Mouse (Mus musculus) heart, postnatal 0 days (tissue): Measurements from ENCODE around the gene Cdk14. TPM values are rescaled to one million over a fixed set of nuclear protein-coding genes. Genes with fewer than 3 reads are reported as not detected.

ENCODE experiments used
- ATAC-seq: fragments of 200-750 bp; cut with Nextera tagmentation; 2 replicates; pipeline ENCODE4 v1.8.0; 2017; ENCODE audit warnings: low read depth, moderate number of reproducible peaks, moderate library complexity; ENCODE audit not compliant: insufficient read depth
- DNase-seq: peaks from one replicate; pipeline ENCODE4 v3.0.0-alpha.2; 2016; ENCODE audit warnings: low spot score
- H3K27ac ChIP-seq: fragments of 300-500 bp; sonication (generic); 2 replicates; pipeline ENCODE4 v1.5.1; 2014; ENCODE audit warnings: low read depth, mild to moderate bottlenecking
- H3K27me3 ChIP-seq: fragments of 300-500 bp; sonication (generic); 2 replicates; pipeline ENCODE4 v1.6.1; 2014; ENCODE audit warnings: low read length, mixed read lengths; ENCODE audit not compliant: control insufficient read depth, insufficient read depth
- H3K36me3 ChIP-seq: fragments of 300-500 bp; sonication (generic); replicated peaks from 2 replicates; pipeline ENCODE4 v1.6.1; 2014; ENCODE audit warnings: low read length, mixed read lengths; ENCODE audit not compliant: control insufficient read depth, insufficient read depth
- H3K4me1 ChIP-seq: fragments of 300-500 bp; sonication (generic); 2 replicates; pipeline ENCODE4 v1.6.1; 2014; ENCODE audit warnings: antibody characterized with exemption; ENCODE audit not compliant: control insufficient read depth, insufficient read depth
- H3K4me2 ChIP-seq: fragments of 300-500 bp; sonication (generic); 2 replicates; pipeline ENCODE4 v1.6.1; 2014; ENCODE audit warnings: low read depth, mild to moderate bottlenecking, low read length, moderate library complexity
- H3K4me3 ChIP-seq: fragments of 300-500 bp; sonication (generic); 2 replicates; pipeline ENCODE4 v1.5.1; 2014; ENCODE audit warnings: low read depth, low read length
- H3K9ac ChIP-seq: fragments of 300-500 bp; sonication (generic); replicated peaks from 2 replicates; pipeline ENCODE4 v1.6.1; 2014; ENCODE audit warnings: low read depth, low read length, mixed read lengths
- H3K9me3 ChIP-seq: fragments of 300-500 bp; sonication (generic); replicated peaks from 2 replicates; pipeline ENCODE4 v1.6.1; 2016; ENCODE audit warnings: low read length; ENCODE audit not compliant: control insufficient read depth
- CTCF ChIP-seq: IDR thresholded peaks from 2 replicates; pipeline ENCODE4 v1.5.1; 2016; ENCODE audit warnings: antibody characterized with exemption, control low read depth, low read depth
- EP300 ChIP-seq: IDR thresholded peaks from 2 replicates; pipeline ENCODE4 v1.6.1; 2016; ENCODE audit warnings: antibody characterized with exemption, low read depth
- WGBS: fragments of 180-500 bp; shearing (Covaris S2); extraction: QIAGEN DNeasy Blood & Tissue Kit; methylation state at CpG from one replicate; pipeline ENCODE4 v1.1.7; 2014; 5-methylcytosine and 5-hydroxymethylcytosine counted together
- polyA plus RNA-seq: library from polyadenylated mRNA; unstranded; fragments of >200 nt; fragmentation: Nextera tagmentation; extraction: Ambion mirVana; gene quantifications from 2 replicates; pipeline ENCODE4 v1.2.1, GENCODE M21; 2015
- total RNA-seq: library from RNA; depleted of rRNA; stranded (reverse); fragments of >200 nt; gene quantifications from 2 replicates; pipeline ENCODE4 v1.2.3, GENCODE M21; 2014; ENCODE audit warnings: low replicate concordance

Gene Cdk14
- total and polyA plus RNA-seq, 2 experiments from 2014 or later: 5.8 to 17.5 TPM

DNA sequence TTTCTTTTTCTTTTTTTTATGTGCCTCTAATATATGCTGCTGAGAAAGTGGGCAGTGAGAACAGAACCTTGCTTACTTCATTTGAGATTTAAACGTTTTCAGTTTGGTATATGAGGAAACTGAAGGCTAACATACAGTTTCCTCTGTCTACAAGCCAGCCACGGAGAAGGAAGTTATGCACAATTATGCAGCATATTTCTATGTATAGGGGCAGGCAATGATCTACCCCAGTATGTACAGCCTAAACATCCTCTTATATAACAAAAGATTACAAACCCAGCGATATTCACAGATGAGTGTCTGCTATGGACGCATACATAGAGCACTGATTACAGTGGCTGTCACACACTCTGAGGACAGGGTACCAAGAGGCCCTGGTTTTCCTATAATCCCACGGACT lies 616.4 kb downstream of the Cdk14 start:
- WGBS: 67% methylated on average over 5 of the region's 5 CpGs
- H3K27ac ChIP-seq: no peak overlapping the region
- no peak overlapping the region for H3K9ac ChIP-seq
- DNase-seq: no peak
- H3K27me3 ChIP-seq: no peaks in the 10 kb centered on the region
- H3K9me3 ChIP-seq: no peaks in the 10 kb centered on the region
- TF ChIP-seq CTCF (no peak), EP300 (no peak)
- H3K4me1 ChIP-seq: no peaks in the 10 kb centered on the region
- H3K36me3 ChIP-seq: no peaks in the 10 kb centered on the region
- H3K4me2 ChIP-seq: no peak overlapping the region
- no peak for ATAC-seq
- no peak overlapping the region for H3K4me3 ChIP-seq

DNA sequence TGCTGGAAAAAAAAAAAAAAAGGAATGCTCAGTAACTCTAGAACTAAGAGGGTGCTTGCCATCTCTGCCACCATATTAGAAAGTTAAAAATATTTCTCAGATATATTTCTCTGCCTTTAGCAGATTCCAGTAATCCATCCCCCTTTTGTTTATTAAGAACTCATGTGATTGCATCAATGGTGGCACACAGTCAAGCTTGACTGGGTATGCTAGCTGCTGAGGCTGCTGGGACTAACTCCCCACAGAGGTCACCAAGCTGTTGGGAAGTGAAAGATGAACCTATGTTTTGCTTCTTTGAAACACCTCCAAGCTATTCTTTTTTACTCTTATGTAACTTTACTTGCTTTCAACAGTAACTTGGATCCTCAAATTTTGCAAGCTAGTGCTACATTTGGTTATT lies 618.1 kb downstream of the Cdk14 start:
- Histone ChIP-seq H3K9ac (no peak overlapping the region), H3K9me3 (no peaks in the 10 kb centered on the region), H3K27ac (no peak overlapping the region), H3K4me2 (no peak overlapping the region), H3K27me3 (no peaks in the 10 kb centered on the region), H3K36me3 (no peaks in the 10 kb centered on the region), H3K4me1 (no peaks in the 10 kb centered on the region), H3K4me3 (no peak overlapping the region)
- no peak for DNase-seq
- TF ChIP-seq CTCF (no peak), EP300 (no peak)
- no peak for ATAC-seq

- WGBS: 76% methylated on average over 8 of the region's 8 CpGs
- TF ChIP-seq CTCF (no peak), EP300 (no peak)
- Histone ChIP-seq H3K4me3 (no peak overlapping the region), H3K9ac (no peak overlapping the region), H3K4me1 (no peaks in the 10 kb centered on the region), H3K27me3 (no peaks in the 10 kb centered on the region), H3K4me2 (no peak overlapping the region), H3K9me3 (no peaks in the 10 kb centered on the region), H3K36me3 (no peaks in the 10 kb centered on the region), H3K27ac (no peak overlapping the region)
- DNase-seq (no peak), ATAC-seq (no peak)
Measured at GRCm38 (mm10) chr5:4801096-4801850, 618.8 kb downstream of the Cdk14 start.

DNA sequence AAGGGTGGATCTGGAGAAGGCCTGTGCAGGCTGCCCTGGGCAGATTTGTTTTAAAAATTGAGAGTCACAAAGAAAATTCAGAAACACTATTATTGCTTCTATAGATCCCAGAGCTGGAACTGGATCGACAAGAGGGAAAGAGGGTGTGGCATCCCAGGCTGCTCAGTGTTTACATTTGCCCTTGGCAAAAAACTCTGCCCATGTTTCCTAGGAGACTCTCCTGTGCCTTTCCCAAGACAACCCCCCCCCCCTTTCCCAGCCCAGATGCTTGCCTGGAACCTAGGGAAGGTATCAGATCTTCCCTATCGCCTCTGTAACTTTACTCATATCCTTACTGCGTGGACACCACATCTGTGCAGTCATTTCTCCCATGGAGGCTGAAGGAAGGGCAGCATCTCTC lies 628.9 kb downstream of the Cdk14 start:
- Histone ChIP-seq H3K9me3 (no peaks in the 10 kb centered on the region), H3K9ac (no peak overlapping the region), H3K4me2 (no peak overlapping the region), H3K4me1 (no peaks in the 10 kb centered on the region), H3K27me3 (no peaks in the 10 kb centered on the region), H3K4me3 (no peak overlapping the region), H3K36me3 (no peaks in the 10 kb centered on the region), H3K27ac (no peak overlapping the region)
- no peak for TF ChIP-seq CTCF
- no peak for TF ChIP-seq EP300
- ATAC-seq (no peak), DNase-seq (no peak)
- 54% methylated on average over 3 of the region's 3 CpGs for WGBS

DNA sequence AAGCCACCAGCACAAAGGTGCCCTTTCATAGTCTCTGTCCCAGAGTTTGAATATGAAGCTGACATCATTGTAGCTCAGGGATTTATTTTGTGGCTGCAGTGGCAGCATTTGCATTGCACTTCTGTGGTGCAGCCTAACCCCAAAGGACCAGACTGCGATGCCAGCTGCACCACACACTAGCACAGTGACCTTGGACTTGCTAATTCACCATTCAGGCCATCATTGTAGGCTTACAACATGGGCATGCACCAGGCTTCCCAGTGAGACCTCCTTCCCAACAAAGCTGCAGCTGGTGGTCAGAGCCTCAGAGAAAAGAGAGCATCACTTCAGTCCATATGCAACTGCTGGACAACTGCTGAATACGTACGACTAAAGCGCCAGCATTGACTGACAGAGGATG lies 629.8 kb downstream of the Cdk14 start:
- WGBS: 90% methylated on average over 4 of the region's 4 CpGs
- ATAC-seq (no peak), DNase-seq (no peak)
- Histone ChIP-seq H3K4me1 (no peaks in the 10 kb centered on the region; the same call in 1 of the 2 replicates), H3K27ac (no peak overlapping the region), H3K4me3 (no peak overlapping the region), H3K36me3 (no peaks in the 10 kb centered on the region), H3K9ac (no peak overlapping the region), H3K9me3 (no peaks in the 10 kb centered on the region), H3K27me3 (no peaks in the 10 kb centered on the region), H3K4me2 (no peak overlapping the region)
- no peak for TF ChIP-seq EP300
- TF ChIP-seq CTCF: no peak

GRCm38 (mm10) chr5:4788484-4788883 lies 631.6 kb downstream of the Cdk14 start:
- H3K4me3 ChIP-seq: no peak overlapping the region
- DNase-seq (no peak), ATAC-seq (no peak)
- H3K27ac ChIP-seq: no peak overlapping the region
- H3K4me1 ChIP-seq: no peaks in the 10 kb centered on the region; the same call in 1 of the 2 replicates
- no peaks in the 10 kb centered on the region for H3K27me3 ChIP-seq
- no peaks in the 10 kb centered on the region for H3K9me3 ChIP-seq
- no peak for TF ChIP-seq CTCF
- no peak for TF ChIP-seq EP300
- 85% methylated on average over 3 of the region's 3 CpGs for WGBS
- no peak overlapping the region for H3K4me2 ChIP-seq
- H3K36me3 ChIP-seq: no peaks in the 10 kb centered on the region
- no peak overlapping the region for H3K9ac ChIP-seq
